Mouse (Mus musculus): ENCODE results near the gene H2al2a. TPM values are rescaled to one million over a fixed set of nuclear protein-coding genes. Genes with fewer than 3 reads are reported as not detected.

Gene H2al2a
- polyA plus RNA-seq, 1 experiment from 2014 or later: not detected

DNA sequence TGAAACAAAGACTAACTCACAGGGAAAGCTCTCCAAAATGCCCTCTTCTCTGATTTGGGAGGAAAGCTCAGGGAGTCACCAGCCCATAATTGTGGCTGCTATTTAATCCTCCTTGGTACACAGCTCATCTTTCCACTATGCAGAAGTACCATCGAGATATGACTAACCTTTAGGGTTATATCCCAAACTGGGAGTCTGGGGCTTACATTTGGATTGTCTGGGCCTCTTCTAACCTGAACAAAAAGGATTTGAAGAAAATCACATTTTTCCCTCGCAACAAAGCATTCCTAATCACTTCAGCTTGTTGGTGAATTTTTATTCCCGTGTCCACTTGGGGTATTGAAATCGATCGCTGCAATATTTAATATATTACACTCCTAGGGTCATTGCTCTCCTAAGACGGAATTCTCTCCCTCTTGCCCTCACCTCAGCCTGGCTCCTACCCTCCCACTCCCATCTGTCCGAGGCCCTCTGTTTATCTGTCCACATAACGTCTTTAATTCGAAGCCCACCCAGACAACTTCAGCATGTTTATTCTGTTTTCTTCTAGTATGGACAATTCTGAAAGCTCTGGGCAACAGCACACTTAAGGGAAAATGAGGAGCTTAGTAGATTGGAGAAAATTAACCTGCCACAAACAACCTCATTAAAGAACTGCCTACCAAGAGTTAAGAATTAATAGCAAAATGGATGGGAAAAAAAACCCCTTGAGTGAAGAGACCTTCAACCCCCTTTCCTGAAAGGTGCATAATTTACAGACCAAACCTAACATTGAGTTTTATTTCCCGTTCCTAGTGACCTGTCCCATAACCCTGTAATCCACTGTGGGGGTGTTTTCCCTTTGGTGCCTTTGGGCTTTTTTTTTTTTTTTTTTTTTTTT, 37.9 kb upstream of the H2al2a start:
- Histone ChIP-seq H3K9ac (no peak overlapping the region), H3K4me1 (replicated peaks) (peaks cover 40% of the 10 kb centered on the region), H3K36me3 (no peaks in the 10 kb centered on the region), H3K4me2 (no peak overlapping the region), H3K9me3 (no peaks in the 10 kb centered on the region), H3K27ac (replicated peaks) (no peak overlapping the region), H3K27me3 (no peaks in the 10 kb centered on the region), H3K4me3 (no peak overlapping the region)
- ATAC-seq (ENCODE audit: low FRiP score, low read depth): no peak
- WGBS: 49% methylated on average over 10 of the region's 10 CpGs

DNA sequence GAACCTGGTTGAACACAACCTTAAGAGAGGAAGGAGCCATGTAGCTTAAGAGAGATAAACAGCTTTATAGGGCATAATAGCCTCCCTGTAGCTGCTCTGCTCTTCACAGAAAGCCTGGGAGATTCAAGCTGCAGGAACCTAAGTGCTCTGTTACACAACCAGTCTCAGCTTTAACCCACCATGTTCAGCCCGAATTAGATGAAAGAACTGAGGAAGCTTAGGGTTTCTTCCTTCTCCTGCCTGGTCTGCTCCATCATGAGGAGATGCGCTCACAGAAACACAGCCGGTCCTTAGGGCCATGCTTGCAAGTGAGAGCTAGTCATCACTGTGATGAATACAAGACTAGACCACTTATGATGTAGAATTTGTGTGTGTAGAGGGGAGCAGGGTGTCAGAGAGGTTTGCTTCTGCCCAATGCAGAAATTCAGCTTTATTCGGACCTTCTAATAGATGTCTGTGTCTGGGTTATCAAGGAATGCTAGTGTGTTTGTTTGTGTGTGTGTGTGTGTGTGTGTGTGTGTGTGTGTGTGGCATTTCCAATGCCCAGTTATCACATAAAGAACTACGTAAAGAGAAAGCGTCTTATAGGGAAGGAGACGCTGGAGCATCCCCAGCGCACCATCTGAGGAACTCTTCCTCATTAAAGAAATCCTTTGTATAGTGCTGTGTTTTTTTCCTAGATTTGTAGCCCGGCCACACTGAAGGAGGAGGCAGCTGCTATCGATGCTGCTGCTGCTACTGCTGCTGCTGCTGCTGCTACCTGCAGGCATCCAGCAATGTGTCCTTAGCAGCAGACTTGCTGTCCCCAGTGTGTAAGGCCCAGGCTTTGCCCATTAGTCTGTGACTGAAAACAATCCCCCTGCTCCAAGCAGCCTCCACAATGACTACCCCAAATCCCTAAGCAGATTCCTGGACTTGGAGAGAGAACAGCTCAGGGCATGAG, 36.7 kb upstream of the H2al2a start:
- ATAC-seq (ENCODE audit: low FRiP score, low read depth): no peak
- Histone ChIP-seq H3K4me2 (no peak overlapping the region), H3K4me1 (replicated peaks) (peaks cover 37% of the 10 kb centered on the region), H3K27ac (replicated peaks) (no peak overlapping the region), H3K36me3 (no peaks in the 10 kb centered on the region), H3K9me3 (no peaks in the 10 kb centered on the region), H3K27me3 (no peaks in the 10 kb centered on the region), H3K9ac (no peak overlapping the region), H3K4me3 (no peak overlapping the region)
- WGBS: 45% methylated on average over 10 of the region's 10 CpGs

DNA sequence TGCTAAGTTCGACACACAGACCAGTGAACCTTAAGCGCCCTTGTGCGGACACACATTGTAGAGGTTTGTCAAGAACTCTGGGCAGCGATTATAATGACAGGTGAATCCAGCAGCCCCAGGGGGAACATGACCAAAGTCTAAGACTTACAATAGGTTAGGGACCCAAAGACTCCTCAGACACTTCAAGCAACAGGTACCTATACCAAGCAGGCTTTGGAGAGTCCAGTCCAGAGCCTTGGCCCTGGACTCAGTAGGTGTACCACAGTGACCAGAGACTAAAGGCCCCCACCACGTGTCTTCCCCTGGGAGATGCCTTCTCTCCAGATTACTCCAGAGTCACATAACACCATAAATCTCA, 35.8 kb upstream of the H2al2a start:
- no peak overlapping the region for H3K9ac ChIP-seq
- H3K27ac ChIP-seq (replicated peaks): no peak overlapping the region
- H3K27me3 ChIP-seq: no peaks in the 10 kb centered on the region
- WGBS: 56% methylated on average over 5 of the region's 5 CpGs
- H3K36me3 ChIP-seq: no peaks in the 10 kb centered on the region
- no peak for ATAC-seq (ENCODE audit: low FRiP score, low read depth)
- H3K4me3 ChIP-seq: no peak overlapping the region
- no peak overlapping the region for H3K4me2 ChIP-seq
- no peaks in the 10 kb centered on the region for H3K9me3 ChIP-seq
- H3K4me1 ChIP-seq (replicated peaks): peaks cover 37% of the 10 kb centered on the region

DNA sequence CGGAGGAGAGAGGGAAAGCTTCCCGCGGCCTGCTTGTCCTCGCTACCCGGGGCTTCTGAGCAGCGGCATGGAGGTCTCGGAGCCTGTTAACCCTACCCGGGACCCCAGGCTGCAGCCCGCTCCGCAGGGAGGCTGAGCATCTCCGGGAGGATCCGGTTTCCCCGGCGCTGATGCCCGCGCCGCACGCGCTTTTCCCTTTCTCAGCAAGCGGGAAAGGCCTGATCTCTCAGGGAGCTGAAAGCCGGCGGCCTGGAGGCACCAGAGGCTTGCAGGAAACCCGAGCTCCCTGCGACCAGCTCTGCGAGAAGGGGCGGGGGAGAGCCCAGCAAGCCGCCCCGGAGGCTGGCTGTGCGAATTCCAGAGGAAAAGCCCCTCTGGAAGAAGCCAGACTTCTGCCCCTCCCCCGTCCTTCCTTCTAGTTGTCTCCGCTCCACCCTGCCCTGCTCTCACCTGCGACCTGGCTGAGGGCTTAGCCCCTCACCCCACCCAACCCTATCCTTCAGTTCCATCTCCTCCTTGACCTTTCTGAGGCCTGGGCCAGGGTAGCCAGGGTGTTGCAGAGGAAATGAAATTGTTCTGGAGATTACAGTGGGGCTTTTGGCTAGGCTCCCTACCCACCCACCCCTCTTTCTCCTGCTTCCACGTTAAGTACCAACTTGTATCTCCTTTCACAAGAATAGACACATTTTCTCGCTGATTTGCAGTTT, 35.2 kb upstream of the H2al2a start:
- H3K4me1 ChIP-seq (replicated peaks): peaks cover 40% of the 10 kb centered on the region
- 5% methylated on average over 34 of the region's 34 CpGs for WGBS
- H3K9ac ChIP-seq: peak overlapping the region; percentile 45
- no peak overlapping the region for H3K27ac ChIP-seq (replicated peaks)
- no peaks in the 10 kb centered on the region for H3K9me3 ChIP-seq
- no peaks in the 10 kb centered on the region for H3K27me3 ChIP-seq
- no peak for ATAC-seq (ENCODE audit: low FRiP score, low read depth)
- no peaks in the 10 kb centered on the region for H3K36me3 ChIP-seq
- H3K4me2 ChIP-seq: peak overlapping the region; percentile 71
- H3K4me3 ChIP-seq: peak overlapping the region; percentile 31

DNA sequence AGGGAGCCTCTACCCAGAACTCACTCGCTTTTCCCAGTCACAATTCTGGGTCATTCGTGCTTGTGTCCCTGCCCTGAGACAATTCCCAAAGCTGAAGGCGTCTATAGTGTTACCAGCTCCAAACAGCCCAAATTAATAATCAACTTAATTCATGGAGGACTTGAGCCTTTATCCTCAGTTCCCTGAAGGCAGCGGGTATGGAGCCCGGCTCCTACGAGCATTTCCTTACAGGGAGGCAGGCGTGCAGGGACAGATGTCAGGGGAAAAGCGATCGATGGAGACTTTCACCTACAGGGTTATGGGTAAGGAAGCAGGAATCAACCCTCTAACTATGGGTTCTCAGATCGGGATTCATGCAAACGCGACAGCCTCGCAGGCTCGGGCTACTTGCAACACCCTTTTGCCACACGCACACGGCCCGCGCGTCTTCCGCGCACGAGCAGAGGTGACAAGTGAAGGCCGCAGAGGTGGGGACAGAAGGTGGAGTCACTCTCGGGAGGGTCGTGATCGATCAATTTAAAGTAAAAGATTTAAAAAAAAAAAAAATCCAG, 34.6 kb upstream of the H2al2a start:
- Histone ChIP-seq H3K4me1 (replicated peaks) (peaks cover 46% of the 10 kb centered on the region), H3K4me2 (peak overlapping the region; percentile 71), H3K9me3 (no peaks in the 10 kb centered on the region), H3K36me3 (no peaks in the 10 kb centered on the region), H3K27ac (replicated peaks) (no peak overlapping the region), H3K27me3 (no peaks in the 10 kb centered on the region), H3K4me3 (peak overlapping the region; percentile 31), H3K9ac (peak overlapping the region; percentile 45)
- WGBS: 12% methylated on average over 26 of the region's 26 CpGs
- ATAC-seq (ENCODE audit: low FRiP score, low read depth): no peak

DNA sequence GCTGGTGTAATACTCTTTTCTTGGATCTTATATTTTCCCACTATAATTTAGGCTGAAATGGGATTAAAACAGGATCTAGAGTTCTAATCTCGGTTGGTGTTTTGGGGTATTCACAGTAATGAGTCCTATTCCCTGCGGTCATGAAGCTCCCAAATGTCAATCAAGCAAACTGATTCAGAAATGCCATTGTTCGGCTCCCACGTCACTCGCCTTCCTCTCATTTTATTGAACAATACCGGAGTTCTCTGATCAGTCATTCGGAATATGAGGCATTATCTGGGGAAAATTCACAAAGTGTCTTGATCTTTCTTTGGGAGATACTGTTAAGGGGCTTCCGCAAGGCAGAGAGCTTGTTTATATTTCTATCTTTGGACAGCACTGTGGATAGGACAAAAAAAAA, 33.8 kb upstream of the H2al2a start:
- Histone ChIP-seq H3K4me2 (0 out of 2 replicates have a peak overlapping the region, but pooled peaks have one; percentile 10), H3K9ac (no peak overlapping the region), H3K27me3 (no peaks in the 10 kb centered on the region), H3K36me3 (no peaks in the 10 kb centered on the region), H3K27ac (replicated peaks) (no peak overlapping the region), H3K9me3 (no peaks in the 10 kb centered on the region), H3K4me1 (replicated peaks) (peaks cover 50% of the 10 kb centered on the region), H3K4me3 (no peak overlapping the region)
- 50% methylated on average over 8 of the region's 8 CpGs for WGBS
- no peak for ATAC-seq (ENCODE audit: low FRiP score, low read depth)

DNA sequence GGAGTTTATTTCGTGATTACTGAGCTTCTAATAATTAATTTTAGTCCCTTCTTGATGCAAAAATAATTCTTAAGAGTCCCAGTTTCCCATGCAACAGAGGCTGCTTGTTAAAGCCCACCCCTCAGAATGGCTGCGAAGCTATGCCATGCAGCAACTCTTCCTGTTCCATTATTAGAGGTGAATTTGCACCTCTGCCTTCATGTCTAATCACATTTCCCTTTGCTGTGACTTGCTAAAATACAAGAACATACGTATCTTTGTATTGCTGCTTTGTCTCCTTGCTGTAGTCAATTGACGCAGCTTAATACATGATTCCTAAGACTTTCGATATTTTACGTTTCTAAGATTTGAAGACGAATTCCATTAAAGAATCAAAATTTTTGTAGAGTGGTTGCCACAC, 32.9 kb upstream of the H2al2a start:
- H3K9ac ChIP-seq: no peak overlapping the region
- H3K4me2 ChIP-seq: no peak overlapping the region
- H3K27ac ChIP-seq (replicated peaks): no peak overlapping the region
- H3K4me1 ChIP-seq (replicated peaks): peaks cover 50% of the 10 kb centered on the region
- H3K36me3 ChIP-seq: no peaks in the 10 kb centered on the region
- no peaks in the 10 kb centered on the region for H3K27me3 ChIP-seq
- no peak for ATAC-seq (ENCODE audit: low FRiP score, low read depth)
- WGBS: 67% methylated on average over 7 of the region's 7 CpGs
- H3K9me3 ChIP-seq: no peaks in the 10 kb centered on the region
- no peak overlapping the region for H3K4me3 ChIP-seq

DNA sequence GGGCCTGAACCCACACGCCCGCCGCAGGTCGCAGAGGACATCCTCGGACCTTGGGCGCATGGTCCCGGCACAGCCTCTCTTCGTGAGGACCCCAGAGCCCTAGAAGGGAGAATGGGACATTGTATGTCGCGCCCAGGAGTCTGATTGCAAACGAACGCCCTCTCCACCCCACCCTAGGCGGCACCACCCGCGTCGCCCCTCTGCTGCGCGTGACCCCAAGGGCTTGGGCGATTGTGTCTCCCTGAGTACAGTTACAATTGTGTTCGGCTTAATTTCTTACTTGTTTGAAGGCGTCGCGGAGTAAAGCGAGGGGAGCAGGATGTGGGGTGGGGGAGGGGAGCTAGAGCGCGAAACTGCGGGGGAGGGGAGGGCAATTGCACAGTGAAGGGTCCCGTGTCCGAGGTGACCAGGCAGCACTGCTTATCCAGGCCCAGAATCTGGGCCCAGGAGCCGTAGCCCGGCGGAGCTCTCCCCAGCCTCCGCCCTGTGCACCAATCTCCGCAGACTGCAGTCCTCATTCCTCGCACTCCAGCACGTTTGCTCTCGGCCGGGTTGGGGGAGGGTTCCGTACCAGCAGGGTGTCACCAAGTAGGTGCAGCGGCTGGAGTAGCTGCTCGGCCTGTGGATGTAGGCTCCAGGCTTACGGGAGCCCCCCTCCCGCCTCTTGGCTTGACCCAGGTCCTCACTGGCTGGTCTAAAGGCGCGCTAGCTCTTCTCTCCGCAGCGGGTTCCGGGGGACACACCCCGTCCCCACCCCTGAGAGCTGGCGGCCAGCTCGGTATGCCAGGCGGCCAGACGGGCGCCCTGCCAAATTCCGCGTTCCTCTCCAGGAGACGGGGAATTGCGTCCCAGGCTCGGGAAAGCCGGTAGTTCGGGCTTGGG, 31.6 kb upstream of the H2al2a start:
- H3K4me2 ChIP-seq: peak overlapping the region; percentile 88
- no peaks in the 10 kb centered on the region for H3K27me3 ChIP-seq
- H3K27ac ChIP-seq (replicated peaks): peak overlapping the region; percentile 94
- under 1% methylated on average over 61 of the region's 61 CpGs for WGBS
- no peaks in the 10 kb centered on the region for H3K36me3 ChIP-seq
- no peaks in the 10 kb centered on the region for H3K9me3 ChIP-seq
- peak overlapping the region; percentile 65 for H3K4me3 ChIP-seq
- peak overlapping the region; percentile 69 for H3K9ac ChIP-seq
- peak; percentile 75 for ATAC-seq (ENCODE audit: low FRiP score, low read depth)
- peaks cover 44% of the 10 kb centered on the region for H3K4me1 ChIP-seq (replicated peaks)

DNA sequence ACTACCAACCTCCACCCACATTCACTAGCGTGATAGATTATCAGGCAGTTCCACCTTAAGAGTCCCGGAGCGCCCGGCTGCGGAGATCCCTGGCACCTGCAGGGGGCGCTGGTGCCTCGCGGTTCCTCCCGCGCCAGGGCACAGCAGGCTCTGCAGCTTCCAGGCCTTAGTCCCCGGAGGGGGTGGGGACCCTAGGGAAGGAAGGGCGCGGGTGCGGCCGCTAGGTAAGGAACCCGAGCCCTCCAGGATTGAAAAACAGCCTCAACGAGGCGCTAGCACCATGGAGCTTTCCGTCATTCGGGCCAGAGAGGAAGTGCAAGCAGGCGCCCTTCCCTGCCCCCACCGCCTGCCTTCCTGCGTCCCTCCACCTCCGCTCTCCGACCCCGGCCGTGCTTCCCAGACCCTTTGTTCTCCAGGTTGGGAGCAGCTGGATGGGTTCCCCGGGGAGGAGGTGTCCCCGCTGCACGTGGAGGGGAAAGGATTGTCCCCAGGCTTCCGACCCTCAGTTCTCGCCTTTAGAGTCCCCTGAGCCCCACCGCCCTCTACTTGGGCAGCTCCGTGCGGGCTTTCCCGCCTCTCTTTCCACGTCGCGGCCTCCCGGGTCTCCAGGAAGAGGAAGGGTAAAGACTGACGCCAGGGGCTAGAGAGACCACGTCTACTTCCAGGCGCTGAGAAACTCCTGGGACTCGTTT, 30.8 kb upstream of the H2al2a start:
- peak; percentile 85 for ATAC-seq (ENCODE audit: low FRiP score, low read depth)
- H3K27ac ChIP-seq (replicated peaks): peak overlapping the region; percentile 94
- H3K4me1 ChIP-seq (replicated peaks): peaks cover 36% of the 10 kb centered on the region
- under 1% methylated on average over 41 of the region's 44 CpGs for WGBS
- H3K36me3 ChIP-seq: no peaks in the 10 kb centered on the region
- H3K27me3 ChIP-seq: no peaks in the 10 kb centered on the region
- peak overlapping the region; percentile 88 for H3K4me2 ChIP-seq
- H3K9ac ChIP-seq: peak overlapping the region; percentile 69
- no peaks in the 10 kb centered on the region for H3K9me3 ChIP-seq
- peak overlapping the region; percentile 65 for H3K4me3 ChIP-seq

DNA sequence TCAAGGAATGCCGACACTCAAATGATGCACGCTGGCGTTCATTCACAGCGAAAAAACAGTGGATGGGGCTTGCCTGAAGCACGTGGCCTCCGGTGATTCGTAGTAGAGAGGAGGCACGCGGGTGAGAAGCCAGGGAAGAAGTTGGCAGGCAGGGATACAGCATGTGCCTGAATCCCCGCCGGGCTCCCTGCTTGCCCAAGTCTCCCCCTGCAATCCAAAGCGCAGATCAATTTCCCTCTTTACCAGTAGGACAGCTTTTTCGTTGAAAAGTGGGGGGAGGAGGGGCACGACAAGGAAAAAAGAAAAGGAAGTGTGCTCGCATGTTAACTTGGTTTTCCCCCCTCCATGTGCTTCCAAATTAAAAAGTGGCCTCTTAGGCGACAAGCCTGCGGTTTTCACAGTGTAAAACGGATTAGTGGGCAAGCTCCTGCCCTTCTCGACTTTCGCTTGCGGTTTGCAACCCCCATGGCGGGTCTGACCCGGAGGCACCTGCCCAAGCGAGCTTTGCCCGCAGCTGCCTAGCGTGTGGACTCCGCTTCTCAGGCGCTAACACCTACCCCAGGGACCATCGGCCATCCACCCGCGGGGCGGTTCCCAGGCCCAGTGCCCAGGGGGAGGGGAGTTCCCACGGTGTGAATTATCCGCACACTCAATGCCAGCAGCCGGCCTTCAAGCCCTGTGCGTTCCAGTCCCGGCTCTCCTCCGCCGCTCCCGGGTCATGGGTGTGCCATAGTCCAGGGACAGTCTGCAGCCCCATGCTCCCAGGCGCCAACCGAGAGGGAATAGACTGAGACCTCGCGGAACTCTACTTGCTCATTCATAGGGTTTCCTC, 29.6 kb upstream of the H2al2a start:
- under 1% methylated on average over 44 of the region's 44 CpGs for WGBS
- Histone ChIP-seq H3K9ac (peak overlapping the region; percentile 36), H3K27me3 (no peaks in the 10 kb centered on the region), H3K9me3 (no peaks in the 10 kb centered on the region), H3K36me3 (no peaks in the 10 kb centered on the region), H3K4me3 (peak overlapping the region; percentile 65), H3K4me1 (replicated peaks) (peaks cover 25% of the 10 kb centered on the region), H3K27ac (replicated peaks) (peak overlapping the region; percentile 16), H3K4me2 (peak overlapping the region; percentile 88)
- ATAC-seq (ENCODE audit: low FRiP score, low read depth): peak; percentile 16; the same call in 1 of the 2 replicates
